Mouse (Mus musculus) heart, postnatal 36 days (tissue): ENCODE results near the gene Fbxw2. TPM values are rescaled to one million over a fixed set of nuclear protein-coding genes. Genes with fewer than 3 reads are reported as not detected.
"Not testable (repeated sequence)": the region's sequence is repeated elsewhere in the genome, so short reads cannot be mapped to it uniquely, and the experiment has no call there.

Source experiments
- DNase-seq, 2 experiments: peaks; one replicate each; pipeline ENCODE4 v3.0.0; 2021 to 2022
- intact Hi-C: fragments of 180-260 bp; cut with DNase I; formaldehyde crosslinking; loops from one replicate; pipeline ENCODE4 v1.15.1; 2025
- total RNA-seq, 2 experiments: library from RNA; stranded (reverse); gene quantifications; 2 replicates each; pipeline ENCODE4 v1.2.3; 2021

The Fbxw2 gene
- 10 to 100 TPM; 50.4 to 55.3 TPM for total RNA-seq

DNA sequence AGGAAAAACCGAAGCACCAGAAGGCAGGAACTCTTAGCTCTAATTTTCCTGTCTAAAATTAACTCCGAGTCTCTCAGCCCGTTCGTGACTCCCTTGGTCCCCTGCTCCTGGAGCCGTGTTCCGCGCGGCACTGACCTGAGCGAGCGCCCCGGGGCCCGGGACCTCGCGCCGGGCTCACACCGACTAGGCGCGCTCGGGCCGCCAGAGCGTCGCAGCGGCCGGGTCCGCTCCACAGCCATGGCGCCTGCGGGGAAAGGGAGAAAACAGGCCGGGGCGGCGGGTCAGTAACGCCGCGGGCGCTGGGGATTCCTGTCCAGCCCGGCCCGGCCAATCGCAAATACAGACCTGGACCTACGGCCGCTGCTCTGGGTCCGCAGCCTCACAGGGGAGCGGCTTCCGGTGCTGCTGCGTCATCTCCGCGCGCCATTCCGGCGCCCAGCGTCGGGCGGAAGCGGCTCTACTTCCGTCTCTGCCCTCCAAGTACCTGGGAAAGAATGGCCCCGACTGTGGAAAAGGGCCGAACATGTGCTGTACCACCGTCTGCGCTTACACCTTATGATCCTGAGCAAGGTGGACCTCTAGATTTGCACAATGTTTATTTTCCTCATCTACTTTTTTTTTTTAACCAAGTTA lies at the start of gene Fbxw2:
Gene Fbxw2, minus strand, starts transcription at position 485 of the 633 bp plus-strand sequence.
- peak; percentile 92 to 93 for DNase-seq
- intact Hi-C loops, result loop anchor here (2.0 to 5.0 kb wide), 3 partner anchors 21 to 76 kb away; no protein-coding TSS in a partner anchor

- intact Hi-C loops, result loop anchor here (5.0 kb wide), 1 partner anchor 232 kb away; the partner anchor contains the start of gene Cntrl
- DNase-seq, result no peak
Observed at GRCm38 (mm10) chr2:34874816-34875345, 48.8 kb upstream of the Fbxw2 start, which contains the start of gene Psmd5. Gene Psmd5 (minus strand): TSS chr2:34874968.

- intact Hi-C loops, result loop anchor here (5.0 kb wide), 1 partner anchor 233 kb away; the partner anchor contains the start of gene Cntrl
- DNase-seq, result no peak
Observed at GRCm38 (mm10) chr2:34874271-34874670, 48.2 kb upstream of the Fbxw2 start, which contains the start of gene Cutal. Gene Cutal (plus strand): TSS chr2:34874396.

- intact Hi-C loops, result loop anchor here (2.0 to 5.0 kb wide), 3 partner anchors 36 to 237 kb away; partner anchors contain the start of genes Cntrl and Fbxw2
- peak; percentile 90 to 94 for DNase-seq
Observed at GRCm38 (mm10) chr2:34870520-34871474, 44.7 kb upstream of the Fbxw2 start.

- no peak for DNase-seq
- intact Hi-C loops, result loop anchor here (2.0 to 5.0 kb wide), 3 partner anchors 37 to 238 kb away; partner anchors contain the start of genes Cntrl and Fbxw2
Observed at GRCm38 (mm10) chr2:34869680-34870079, 43.6 kb upstream of the Fbxw2 start.

GRCm38 (mm10) chr2:34857728-34858127 lies 31.6 kb upstream of the Fbxw2 start:
- intact Hi-C loops, result no loop called here
- no peak for DNase-seq

DNA sequence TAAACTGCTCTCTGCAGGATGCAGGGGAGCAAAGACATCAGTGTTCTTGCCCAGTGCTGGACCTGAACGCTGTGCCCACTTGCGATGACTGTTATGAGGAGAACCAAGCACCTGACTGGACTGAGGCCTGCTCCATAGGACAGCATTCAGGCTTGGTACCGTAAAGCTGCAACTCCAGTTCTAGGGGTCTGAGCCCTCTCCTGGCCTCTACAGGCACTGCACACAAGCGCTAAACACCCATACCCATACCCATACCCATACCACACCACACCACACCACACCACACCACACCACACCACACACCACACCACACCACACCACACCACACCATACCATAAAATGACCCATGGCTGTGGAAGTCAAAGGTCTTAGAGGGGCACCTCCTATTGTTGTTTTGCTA lies 29.2 kb upstream of the Fbxw2 start:
- no peak for DNase-seq
- intact Hi-C loops, result no loop called here

- intact Hi-C loops, result loop anchor here (10.0 kb wide), 1 partner anchor 117 kb away; the partner anchor contains the start of gene Traf1
Observed at GRCm38 (mm10) chr2:34847702-34848101, 21.6 kb upstream of the Fbxw2 start.

DNA sequence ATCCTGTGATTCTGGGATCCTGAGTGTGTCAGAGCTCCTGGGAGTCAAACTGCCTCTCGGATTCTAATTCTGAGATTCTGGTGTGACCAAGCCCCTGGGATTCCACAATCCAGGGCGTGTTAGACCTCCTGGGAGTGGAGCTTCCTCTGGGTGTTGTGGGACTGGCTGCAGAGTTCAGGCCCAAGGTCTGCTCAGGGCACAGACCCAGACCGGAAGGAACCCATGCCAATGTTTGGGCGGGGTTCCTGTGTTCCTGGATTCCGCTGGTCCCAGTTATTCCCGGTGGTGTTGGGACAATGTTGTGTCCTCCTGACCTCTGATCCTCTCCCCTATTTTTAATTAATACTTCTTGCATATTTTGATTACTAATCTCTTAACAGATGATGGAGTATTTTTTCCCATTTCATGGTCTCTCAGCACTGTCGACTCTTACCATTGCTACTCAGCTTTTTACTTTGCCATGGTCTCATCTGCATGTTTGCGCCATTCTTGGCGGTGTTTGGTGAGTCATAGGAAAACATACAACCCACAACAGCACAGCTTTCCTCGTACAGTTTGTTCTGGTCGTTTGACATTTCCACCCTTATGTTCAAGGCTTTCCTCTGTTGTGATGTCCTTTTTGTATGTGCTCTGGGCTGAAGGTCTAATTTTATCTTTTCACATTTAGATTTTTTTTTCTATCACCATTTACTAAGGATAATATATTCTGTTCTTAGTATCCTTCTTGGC lies 17.3 kb upstream of the Fbxw2 start:
- intact Hi-C loops, result loop anchor here (10.0 kb wide), 1 partner anchor 121 kb away; the partner anchor contains the start of gene Traf1
- DNase-seq, result peak; percentile 76 to 77

More at GRCm38 (mm10) chr2:34847702-34848101, 21.6 kb upstream of the Fbxw2 start:
- DNase-seq, result no peak

GRCm38 (mm10) chr2:34841706-34842105 lies 15.6 kb upstream of the Fbxw2 start:
- no peak for DNase-seq
- intact Hi-C loops, result loop anchor here (10.0 kb wide), 1 partner anchor 123 kb away; the partner anchor contains the start of gene Traf1

- intact Hi-C loops, result loop anchor here (10.0 kb wide), 1 partner anchor 125 kb away; the partner anchor contains the start of gene Traf1
- not testable (repeated sequence) for DNase-seq
Observed at GRCm38 (mm10) chr2:34840143-34840542, 14.0 kb upstream of the Fbxw2 start.

GRCm38 (mm10) chr2:34835669-34836068 lies 9.6 kb upstream of the Fbxw2 start:
- intact Hi-C loops, result no loop called here
- no peak for DNase-seq

- intact Hi-C loops, result no loop called here
- DNase-seq, result no peak
Observed at GRCm38 (mm10) chr2:34833624-34834023, 7.5 kb upstream of the Fbxw2 start.

DNA sequence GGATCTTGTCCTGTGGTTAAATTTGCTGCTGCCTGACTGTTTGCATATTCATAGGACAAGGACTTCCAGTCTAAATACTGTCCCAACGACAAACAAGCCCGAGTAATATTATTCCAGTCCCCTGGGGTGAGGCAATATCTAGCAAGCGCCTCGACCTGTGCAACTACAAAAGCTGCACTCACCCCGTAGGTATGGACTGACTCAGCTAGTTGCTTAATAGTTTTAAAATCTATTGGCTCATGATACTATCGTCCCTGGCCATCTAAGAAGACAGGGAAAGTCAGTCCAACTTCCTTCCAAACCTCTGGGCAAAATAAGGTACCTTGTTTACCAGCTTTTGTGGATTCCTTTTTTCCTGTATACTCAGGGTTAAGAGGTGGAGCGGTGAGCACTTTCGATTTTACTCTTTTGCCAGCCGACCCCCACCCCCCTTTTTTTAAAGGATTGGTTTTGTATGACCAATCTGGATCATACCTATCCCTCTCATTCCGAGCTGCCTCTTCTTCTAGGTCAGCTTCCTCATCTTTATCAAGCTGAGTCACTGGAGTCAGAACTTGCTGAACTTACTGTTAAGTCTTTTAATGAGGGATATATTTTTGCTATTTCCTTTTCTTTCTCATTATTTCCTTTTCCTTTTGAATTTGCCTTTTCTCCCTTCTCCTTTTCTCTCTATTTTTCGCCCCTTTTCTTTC lies 6.8 kb upstream of the Fbxw2 start, which contains the start of gene Gm34653:
Gene Gm34653, plus strand, starts transcription at position 242 of the 692 bp plus-strand sequence.
- intact Hi-C loops, DNase-seq: not testable (repeated sequence)

GRCm38 (mm10) chr2:34830066-34830465 lies 4.0 kb upstream of the Fbxw2 start:
- DNase-seq, intact Hi-C loops: not testable (repeated sequence)

DNA sequence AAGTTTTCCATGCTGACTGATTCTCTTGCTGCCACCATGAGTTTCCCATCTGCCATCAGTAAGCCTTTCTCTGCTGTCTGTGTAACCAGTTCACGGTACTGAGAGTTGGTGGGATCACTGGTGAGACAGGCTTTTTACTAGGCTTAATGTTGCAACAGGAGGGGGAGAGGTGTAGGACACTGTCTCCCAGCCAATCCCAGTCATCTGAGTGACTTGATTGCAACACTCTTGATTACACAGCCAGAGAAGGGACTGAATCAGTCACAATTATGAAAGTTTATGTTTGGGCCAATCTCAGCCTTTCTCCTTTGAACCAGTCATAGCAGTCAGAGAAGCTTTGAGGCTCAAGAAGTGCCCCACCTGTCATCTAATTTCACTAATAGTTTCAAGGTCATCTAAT lies 1.9 kb upstream of the Fbxw2 start:
- intact Hi-C loops, result loop anchor here (5.0 kb wide), 1 partner anchor 74 kb away; no protein-coding TSS in a partner anchor
- DNase-seq, result no peak

DNA sequence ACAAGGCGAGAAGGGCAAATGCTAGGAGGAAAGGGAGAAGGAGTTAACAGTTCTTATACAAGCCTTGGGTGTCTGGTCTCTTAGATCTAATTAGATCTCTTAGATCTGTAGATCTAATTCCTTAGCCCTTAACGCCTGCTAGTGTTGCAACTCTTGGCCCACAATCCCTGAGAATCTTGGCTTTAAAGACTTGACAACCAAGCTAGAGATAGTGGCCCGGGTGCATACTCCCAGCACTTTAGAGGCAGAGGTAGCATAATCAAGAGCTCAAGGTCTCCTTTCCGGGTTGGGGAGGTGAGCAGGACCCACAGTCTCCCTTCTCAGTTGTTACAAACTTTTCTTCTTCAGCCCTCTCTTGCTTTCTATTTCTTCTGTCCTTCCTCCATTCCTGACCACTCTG lies 1.5 kb upstream of the Fbxw2 start:
- intact Hi-C loops, result loop anchor here (2.0 to 5.0 kb wide), 2 partner anchors 43 to 75 kb away; no protein-coding TSS in a partner anchor
- no peak for DNase-seq

- intact Hi-C loops, result loop anchor here (2.0 to 5.0 kb wide), 2 partner anchors 44 to 76 kb away; no protein-coding TSS in a partner anchor
- peak in 1 of 2 experiments; percentile 8 for DNase-seq
Observed at GRCm38 (mm10) chr2:34826460-34827231, 535 bp upstream of the Fbxw2 start.
